Mouse (Mus musculus) T-cell, adult 2 months (primary cell): Measurements from ENCODE around the gene Mobp.

Experiments
- DNase-seq: peaks from one replicate; pipeline ENCODE4 v3.0.0; 2022; ENCODE audit warnings: low spot score

Mobp gene

DNA sequence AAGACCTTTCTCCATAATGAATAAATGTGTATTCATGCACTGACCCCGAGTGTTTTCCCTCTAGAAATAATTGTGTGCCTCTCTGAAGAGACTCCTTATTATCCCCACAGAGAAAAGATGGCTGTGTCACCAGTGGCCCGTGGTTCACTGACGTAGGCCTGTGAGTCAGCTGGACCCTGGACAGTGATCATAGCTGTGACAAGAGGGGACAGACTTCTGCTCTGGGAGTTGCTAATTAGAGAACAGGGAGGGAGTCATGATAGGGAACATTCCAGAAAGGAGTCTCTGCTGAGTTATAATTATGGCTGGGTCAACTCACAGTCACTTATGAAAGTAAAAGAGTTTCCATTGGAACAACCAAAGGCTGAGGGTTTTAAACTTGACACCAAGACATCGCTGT, 61.4 kb downstream of the Mobp start:
- no peak for DNase-seq

DNA sequence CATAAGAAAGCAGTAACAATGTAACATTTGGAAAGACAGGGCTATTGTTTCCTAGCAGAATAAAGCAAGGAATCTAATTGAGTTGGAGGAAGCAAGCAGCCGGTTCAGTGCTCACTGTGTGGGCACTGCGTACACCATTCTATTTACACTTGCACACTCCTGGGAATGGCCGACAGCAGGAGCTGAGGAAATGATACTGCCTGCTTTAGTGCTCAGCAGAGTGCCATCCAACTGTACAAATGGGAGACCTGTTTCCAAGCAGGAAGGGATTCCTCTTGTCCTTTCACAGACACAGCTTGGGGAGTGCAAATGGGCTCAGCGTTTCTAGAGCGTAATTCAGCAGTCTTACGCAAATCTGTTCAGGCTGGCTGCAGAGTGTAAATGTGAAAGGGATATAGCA, 63.4 kb downstream of the Mobp start:
- no peak for DNase-seq

- DNase-seq, result no peak
Measured at GRCm38 (mm10) chr9:120214978-120215495, 65.5 kb downstream of the Mobp start.

GRCm38 (mm10) chr9:120219411-120219810, 69.9 kb downstream of the Mobp start:
- DNase-seq, result no peak
